Mouse (Mus musculus) heart, adult 8-10 months (tissue): ENCODE measurements at regions not wholly inside any gene's neighbourhood (a gene's known extent, or its start where the extent isn't known, plus 50 kb on each side); places are given as distances from the start of the nearest gene placed in this dataset.

Source experiments
- DNase-seq: peaks from one replicate; pipeline ENCODE4 v3.0.0; 2022; ENCODE audit warnings: low spot score

GRCm38 (mm10) chr16:77537351-77537750 lies 64.5 kb downstream of the Gm11146 start:
- DNase-seq, result no peak

GRCm38 (mm10) chr16:77536746-77537145 lies 65.1 kb downstream of the Gm11146 start:
- no peak for DNase-seq

DNA sequence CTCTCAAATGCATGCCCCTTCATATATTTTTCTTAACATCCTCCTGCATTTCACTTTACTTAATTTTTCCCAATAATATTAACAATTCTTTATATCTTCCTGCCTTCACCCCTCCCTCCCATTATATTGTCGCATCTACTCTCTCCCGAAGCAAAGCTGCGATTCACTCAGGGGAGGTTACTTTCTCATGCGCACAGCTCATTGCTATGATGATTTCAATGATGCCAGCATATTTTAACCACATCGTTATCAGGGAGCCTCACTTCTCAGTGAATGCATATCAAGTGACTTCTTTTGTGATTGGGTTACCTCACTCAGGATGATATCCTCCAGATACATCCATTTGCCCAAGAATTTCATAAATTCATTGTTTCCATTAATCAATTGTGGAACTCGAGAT lies 65.6 kb downstream of the Gm11146 start:
- no peak for DNase-seq

DNA sequence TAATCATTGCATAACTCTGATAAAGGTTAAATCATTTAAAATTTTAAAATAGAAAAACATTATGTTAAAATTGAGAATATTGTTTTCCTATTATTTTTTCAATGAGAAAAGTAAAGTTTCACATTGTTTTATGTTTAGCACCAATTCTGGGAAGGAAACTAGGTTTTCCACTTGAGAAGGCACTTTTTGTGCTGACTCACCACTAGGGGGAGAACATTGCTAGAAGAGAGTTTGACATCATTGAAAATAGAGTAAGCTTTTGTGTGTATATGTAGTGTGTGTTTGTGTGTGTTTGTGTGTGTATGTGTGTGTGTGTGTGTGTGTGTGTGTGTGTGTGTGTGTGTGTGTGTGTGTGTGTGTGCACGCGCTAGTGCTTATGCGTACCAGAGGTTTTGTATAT lies 66.9 kb downstream of the Gm11146 start:
- peak; percentile 12 for DNase-seq

GRCm38 (mm10) chr16:77531596-77531995 lies 70.3 kb downstream of the Gm11146 start:
- no peak for DNase-seq

DNA sequence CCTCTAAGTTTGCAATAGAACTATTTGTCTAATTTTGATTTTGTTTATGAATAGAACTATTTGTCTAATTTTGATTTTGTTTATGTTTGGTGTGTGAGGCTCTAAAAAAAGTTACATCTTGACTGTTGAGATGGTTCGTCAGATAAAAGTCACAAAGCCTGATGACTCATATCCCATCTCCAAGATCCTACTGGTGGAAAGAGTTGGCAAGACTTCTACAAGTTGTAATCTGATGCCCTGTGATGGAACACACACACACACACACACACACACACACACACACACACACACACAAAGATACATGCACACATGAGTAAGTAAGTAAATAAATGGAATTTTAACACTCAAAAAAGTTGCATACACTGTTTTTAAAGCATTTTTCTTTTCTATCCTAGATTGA lies 73.9 kb downstream of the Gm11146 start:
- DNase-seq, result no peak

DNA sequence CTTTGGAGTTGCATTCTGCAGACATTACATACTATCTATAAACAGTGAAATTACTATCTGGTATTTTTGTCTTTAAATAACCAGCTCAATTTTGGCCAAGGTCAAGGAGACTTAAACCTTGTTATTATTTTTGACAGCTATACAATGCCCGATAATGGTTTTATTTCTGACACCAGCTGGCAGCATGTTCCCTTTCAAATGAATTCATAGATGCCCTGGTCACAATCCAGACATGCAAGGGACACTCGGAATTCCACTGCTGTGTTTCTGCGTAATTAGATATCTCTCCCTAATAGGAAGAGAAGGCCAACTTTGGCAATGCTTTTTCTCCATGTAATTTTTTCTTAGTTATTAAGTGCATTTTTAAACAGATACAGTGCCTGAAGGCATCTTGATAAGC lies 87.3 kb downstream of the Gm11146 start:
- DNase-seq, result no peak

DNA sequence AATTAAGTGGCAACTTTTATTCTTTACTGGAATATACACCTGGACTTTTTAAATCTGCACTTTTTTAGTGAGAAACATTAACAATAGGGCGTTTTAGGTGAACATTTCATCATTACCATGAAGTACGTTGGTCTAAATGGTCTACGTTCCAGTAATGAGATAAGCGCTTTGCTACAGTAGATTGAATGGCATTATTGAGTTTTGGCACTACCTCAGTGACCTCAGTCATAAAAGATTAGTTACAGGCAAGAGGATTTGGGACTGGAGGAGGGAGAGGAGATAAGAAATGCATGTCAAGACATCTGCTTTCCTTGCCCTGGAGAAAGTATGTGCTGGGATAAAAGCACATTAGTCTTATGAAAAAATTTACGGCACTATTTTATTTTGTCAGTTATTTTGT lies 98.3 kb downstream of the Gm11146 start:
- no peak for DNase-seq

DNA sequence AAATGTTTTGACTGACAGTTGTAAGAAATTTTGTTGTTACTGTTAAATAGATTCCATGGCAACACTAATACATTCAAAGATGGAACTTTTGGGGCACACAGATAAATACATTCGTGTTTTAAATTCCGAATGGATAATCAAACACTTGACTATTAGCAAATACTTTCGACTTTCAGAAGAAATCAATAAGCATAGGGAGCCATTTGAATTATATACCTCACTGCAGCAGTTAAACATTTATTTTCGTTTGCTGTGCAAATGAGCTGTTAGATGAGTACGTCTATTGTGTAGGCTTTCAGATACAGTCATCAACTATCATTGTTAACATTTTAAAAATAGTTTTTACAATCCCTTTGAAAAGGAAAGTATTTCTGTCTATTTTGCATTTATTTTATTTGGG lies 99.0 kb downstream of the Gm11146 start:
- DNase-seq, result no peak

DNA sequence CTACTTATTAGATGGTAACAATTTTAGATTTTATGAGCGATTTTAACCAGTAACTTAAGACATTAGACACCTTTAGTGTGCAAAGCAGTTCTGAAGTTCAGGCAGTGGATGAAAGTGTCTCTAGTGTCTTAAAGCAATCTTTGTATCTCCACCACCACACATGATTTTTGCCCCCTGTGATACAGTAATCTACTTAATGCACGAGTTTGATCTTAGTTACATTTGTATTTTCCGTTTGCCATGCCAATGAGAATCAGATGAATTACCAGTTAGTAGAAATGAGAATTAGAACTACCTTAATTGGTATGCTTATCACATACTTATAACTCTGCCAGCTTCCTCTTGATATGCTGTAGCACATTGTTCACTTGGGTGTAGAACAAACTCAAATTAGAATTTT lies 99.9 kb downstream of the Gm11146 start:
- no peak for DNase-seq

DNA sequence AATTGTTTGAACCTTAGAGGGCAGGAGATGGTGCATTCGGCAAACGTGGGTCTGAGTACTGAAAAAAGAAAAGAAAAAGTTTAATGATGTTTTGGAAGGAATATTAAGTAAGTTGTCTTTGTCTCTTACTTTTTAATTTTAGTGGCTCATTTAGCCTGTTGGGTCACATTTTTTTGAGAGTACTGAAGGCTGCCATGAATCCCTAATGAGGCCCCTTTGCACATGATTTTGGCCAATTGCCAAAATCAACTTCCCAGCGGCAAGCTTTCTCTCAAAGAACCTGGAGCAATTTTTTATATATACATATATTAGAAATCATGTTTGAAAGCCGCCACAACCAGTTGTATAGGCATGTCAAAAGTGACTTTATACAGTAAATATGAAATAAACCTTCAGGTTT lies 100.9 kb downstream of the Gm11146 start:
- peak; percentile 43 for DNase-seq

GRCm38 (mm10) chr16:77500413-77500812 lies 101.5 kb downstream of the Gm11146 start:
- peak; percentile 67 for DNase-seq

GRCm38 (mm10) chr16:77499537-77500301 lies 102.2 kb downstream of the Gm11146 start:
- peak; percentile 84 for DNase-seq

- no peak for DNase-seq
These were observed 106.6 kb downstream of the Gm11146 start for GRCm38 (mm10) chr16:77495310-77495709.

GRCm38 (mm10) chr16:77494042-77494441 lies 107.9 kb downstream of the Gm11146 start:
- no peak for DNase-seq

GRCm38 (mm10) chr16:77488155-77488554 lies 113.7 kb downstream of the Gm11146 start:
- no peak for DNase-seq

DNA sequence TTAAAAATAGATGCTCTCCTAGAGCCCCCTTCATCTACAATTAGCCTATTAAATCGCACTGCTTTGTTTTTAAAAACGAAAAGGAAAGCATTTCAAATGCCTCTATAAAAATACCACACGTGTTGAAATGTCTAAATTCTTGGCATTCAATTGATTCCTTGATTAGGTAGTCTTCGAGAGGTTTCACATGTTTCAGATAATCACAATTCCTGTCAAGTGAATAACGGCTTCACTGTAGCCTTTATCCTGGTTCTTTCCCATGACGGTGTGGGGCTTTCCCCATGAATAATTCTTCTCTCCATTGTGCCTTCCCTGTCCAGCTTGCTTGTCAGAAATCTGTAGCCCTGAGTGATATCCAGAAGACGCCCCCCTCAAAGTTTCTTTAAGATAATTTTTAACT lies 122.1 kb downstream of the Gm11146 start:
- no peak for DNase-seq

- DNase-seq, result no peak
These were observed 130.0 kb downstream of the Gm11146 start for GRCm38 (mm10) chr16:77471868-77472267.

GRCm38 (mm10) chr16:77469903-77470302 lies 132.0 kb downstream of the Gm11146 start:
- DNase-seq, result no peak

GRCm38 (mm10) chr16:77469328-77469875 lies 132.5 kb downstream of the Gm11146 start:
- no peak for DNase-seq

GRCm38 (mm10) chr16:77467216-77467615 lies 134.7 kb downstream of the Gm11146 start:
- DNase-seq, result no peak

DNA sequence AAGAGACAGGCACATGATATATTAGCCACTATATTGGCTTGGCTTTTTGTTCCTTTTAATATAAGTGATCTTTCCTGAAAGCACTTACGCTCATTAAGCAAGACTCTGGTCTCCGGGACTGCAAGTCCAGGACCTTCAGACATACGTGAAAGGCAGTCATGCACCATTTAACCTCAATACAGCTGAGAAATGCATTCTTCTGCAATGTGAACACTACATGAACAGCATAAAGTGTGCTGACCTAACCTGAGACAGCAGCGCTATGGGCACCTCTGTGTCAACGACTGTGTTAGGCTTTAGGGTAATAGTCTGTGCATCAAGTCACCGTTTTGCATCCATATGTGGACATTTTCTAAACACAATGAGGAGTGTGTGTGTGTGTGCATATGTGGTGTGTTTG lies 137.3 kb downstream of the Gm11146 start:
- no peak for DNase-seq

GRCm38 (mm10) chr16:77461922-77462321 lies 140.0 kb downstream of the Gm11146 start:
- DNase-seq, result no peak

GRCm38 (mm10) chr16:77461459-77461858 lies 140.4 kb downstream of the Gm11146 start:
- DNase-seq, result no peak
